Mouse (Mus musculus) forebrain, embryonic 14.5 days (tissue): ENCODE results near the gene Cyp2f2. TPM values are rescaled to one million over a fixed set of nuclear protein-coding genes. Genes with fewer than 3 reads are reported as not detected.

Source experiments
- ATAC-seq: fragments of 200-750 bp; cut with Nextera tagmentation; 2 replicates; pipeline ENCODE4 v1.8.0; 2017; ENCODE audit warnings: mild to moderate bottlenecking, moderate library complexity
- DNase-seq: peaks from one replicate; pipeline ENCODE4 v3.0.0-alpha.2; 2015; ENCODE audit warnings: low spot score
- H3K27ac ChIP-seq: fragments of 300-500 bp; sonication (generic); 2 replicates; pipeline ENCODE4 v1.5.1; 2014; ENCODE audit warnings: low read depth, mild to moderate bottlenecking, control low read depth, low read length, moderate library complexity
- H3K27me3 ChIP-seq: fragments of 300-500 bp; sonication (generic); replicated peaks from 2 replicates; pipeline ENCODE4 v1.6.1; 2014; ENCODE audit warnings: low read length, control low read depth, mixed read lengths; ENCODE audit not compliant: control insufficient read depth, insufficient read depth
- H3K36me3 ChIP-seq: fragments of 300-500 bp; sonication (generic); 2 replicates; pipeline ENCODE4 v1.6.1; 2014; ENCODE audit warnings: low read length, control low read depth; ENCODE audit not compliant: control insufficient read depth, insufficient read depth
- H3K4me1 ChIP-seq: fragments of 300-500 bp; sonication (generic); 2 replicates; pipeline ENCODE4 v1.6.1; 2014; ENCODE audit warnings: antibody characterized with exemption, low read length, control low read depth; ENCODE audit not compliant: control insufficient read depth, insufficient read depth
- H3K4me2 ChIP-seq: fragments of 300-500 bp; sonication (generic); 2 replicates; pipeline ENCODE4 v1.6.1; 2014; ENCODE audit warnings: mild to moderate bottlenecking, control low read depth, low read length
- H3K4me3 ChIP-seq: fragments of 300-500 bp; sonication (generic); 2 replicates; pipeline ENCODE4 v1.5.1; 2014; ENCODE audit warnings: low read depth, low read length, control low read depth
- H3K9ac ChIP-seq: fragments of 300-500 bp; sonication (generic); 2 replicates; pipeline ENCODE4 v1.6.1; 2014; ENCODE audit warnings: mild to moderate bottlenecking, low read length, control low read depth, moderate library complexity
- H3K9me3 ChIP-seq: fragments of 300-500 bp; sonication (generic); replicated peaks from 2 replicates; pipeline ENCODE4 v1.6.1; 2016; ENCODE audit warnings: low read length, control low read depth, mixed read lengths; ENCODE audit not compliant: control insufficient read depth
- WGBS: fragments of 180-500 bp; shearing (Covaris S2); extraction: QIAGEN DNeasy Blood & Tissue Kit; methylation state at CpG from one replicate; pipeline ENCODE4 v1.1.7; 2014; 5-methylcytosine and 5-hydroxymethylcytosine counted together
- polyA plus RNA-seq: library from polyadenylated mRNA; unstranded; fragments of >200 nt; fragmentation: Nextera tagmentation; extraction: Ambion mirVana; gene quantifications from 2 replicates; pipeline ENCODE4 v1.2.1, GENCODE M21; 2014

Gene Cyp2f2
- polyA plus RNA-seq, 1 experiment from 2014 or later = not detected

GRCm38 (mm10) chr7:27166614-27167474 lies 47.1 kb downstream of the Cyp2f2 start, which contains the start of gene Egln2:
TSS of gene Egln2 (minus strand) at chr7:27166802.
- Histone ChIP-seq H3K27ac (peak within 1 kb of the TSS; percentile 98), H3K27me3 (no peaks in the 10 kb centered on the region), H3K9ac (peak within 1 kb of the TSS; percentile 90), H3K9me3 (no peaks in the 10 kb centered on the region), H3K4me3 (peak within 1 kb of the TSS; percentile 72), H3K4me1 (peaks cover 37% of the 10 kb centered on the region), H3K36me3 (peaks cover 36% of the 10 kb centered on the region), H3K4me2 (peak within 1 kb of the TSS; percentile 78)
- ATAC-seq (peak; percentile 91), DNase-seq (peak; percentile 96)
- 3% methylated on average over 61 of the region's 61 CpGs for WGBS

- peaks cover 41% of the 10 kb centered on the region for H3K36me3 ChIP-seq
- no peak for DNase-seq
- H3K4me2 ChIP-seq = peak overlapping the region; percentile 78
- H3K4me1 ChIP-seq = peaks cover 37% of the 10 kb centered on the region
- H3K27me3 ChIP-seq = no peaks in the 10 kb centered on the region
- peak overlapping the region; percentile 90 for H3K9ac ChIP-seq
- peak overlapping the region; percentile 98 for H3K27ac ChIP-seq
- H3K9me3 ChIP-seq = no peaks in the 10 kb centered on the region
- WGBS = 79% methylated on average over 11 of the region's 11 CpGs
- no peak for ATAC-seq
- peak overlapping the region; percentile 72 for H3K4me3 ChIP-seq
Observed at GRCm38 (mm10) chr7:27167475-27168094, 47.9 kb downstream of the Cyp2f2 start.

GRCm38 (mm10) chr7:27168371-27168770 lies 48.7 kb downstream of the Cyp2f2 start:
- DNase-seq (no peak), ATAC-seq (no peak)
- peaks cover 30% of the 10 kb centered on the region for H3K4me1 ChIP-seq
- 96% methylated on average over 5 of the region's 5 CpGs for WGBS
- no peak overlapping the region for H3K4me2 ChIP-seq
- H3K9ac ChIP-seq = no peak overlapping the region
- no peak overlapping the region for H3K4me3 ChIP-seq
- no peak overlapping the region for H3K27ac ChIP-seq
- H3K27me3 ChIP-seq = no peaks in the 10 kb centered on the region
- H3K36me3 ChIP-seq = peaks cover 43% of the 10 kb centered on the region
- no peaks in the 10 kb centered on the region for H3K9me3 ChIP-seq

- 96% methylated on average over 3 of the region's 3 CpGs for WGBS
- peaks cover 37% of the 10 kb centered on the region for H3K36me3 ChIP-seq
Observed at GRCm38 (mm10) chr7:27170981-27171380, 51.3 kb downstream of the Cyp2f2 start.

GRCm38 (mm10) chr7:27174496-27174895 lies 54.8 kb downstream of the Cyp2f2 start:
- WGBS = 92% methylated on average over 15 of the region's 15 CpGs
- H3K27me3 ChIP-seq = no peaks in the 10 kb centered on the region
- no peak for ATAC-seq
- H3K4me3 ChIP-seq = no peak overlapping the region
- H3K27ac ChIP-seq = no peak overlapping the region
- H3K4me2 ChIP-seq = no peak overlapping the region
- DNase-seq = no peak
- H3K4me1 ChIP-seq = peaks cover 4% of the 10 kb centered on the region; the same call in 1 of the 2 replicates
- H3K36me3 ChIP-seq = peaks cover 37% of the 10 kb centered on the region
- H3K9me3 ChIP-seq = no peaks in the 10 kb centered on the region
- no peak overlapping the region for H3K9ac ChIP-seq

More at GRCm38 (mm10) chr7:27170981-27171380, 51.3 kb downstream of the Cyp2f2 start:
- no peak overlapping the region for H3K27ac ChIP-seq
- no peaks in the 10 kb centered on the region for H3K27me3 ChIP-seq
- ATAC-seq (no peak), DNase-seq (no peak)
- H3K4me1 ChIP-seq = peaks cover 7% of the 10 kb centered on the region
- no peak overlapping the region for H3K4me2 ChIP-seq
- no peak overlapping the region for H3K4me3 ChIP-seq
- H3K9me3 ChIP-seq = no peaks in the 10 kb centered on the region
- H3K9ac ChIP-seq = no peak overlapping the region

GRCm38 (mm10) chr7:27174896-27175295 lies 55.2 kb downstream of the Cyp2f2 start:
- Histone ChIP-seq H3K36me3 (peaks cover 37% of the 10 kb centered on the region), H3K4me2 (no peak overlapping the region), H3K9ac (no peak overlapping the region), H3K4me1 (peaks cover 4% of the 10 kb centered on the region; the same call in 1 of the 2 replicates), H3K27ac (no peak overlapping the region), H3K4me3 (no peak overlapping the region), H3K27me3 (no peaks in the 10 kb centered on the region), H3K9me3 (no peaks in the 10 kb centered on the region)
- no peak for ATAC-seq
- WGBS = 93% methylated on average over 7 of the region's 7 CpGs
- DNase-seq = no peak

- no peaks in the 10 kb centered on the region for H3K27me3 ChIP-seq
- H3K4me3 ChIP-seq = peak overlapping the region; percentile 61
- 24% methylated on average over 4 of the region's 4 CpGs for WGBS
- DNase-seq = no peak
- peak overlapping the region; percentile 88 for H3K27ac ChIP-seq
- H3K4me1 ChIP-seq = peaks cover 4% of the 10 kb centered on the region; the same call in 1 of the 2 replicates
- H3K4me2 ChIP-seq = peak overlapping the region; percentile 49
- H3K9ac ChIP-seq = peak overlapping the region; percentile 60
- no peak; the same call in 1 of the 2 replicates for ATAC-seq
- peaks cover 17% of the 10 kb centered on the region for H3K36me3 ChIP-seq
- no peaks in the 10 kb centered on the region for H3K9me3 ChIP-seq
Observed at GRCm38 (mm10) chr7:27177942-27178323, 58.2 kb downstream of the Cyp2f2 start.

GRCm38 (mm10) chr7:27178324-27179216 lies 58.9 kb downstream of the Cyp2f2 start, which contains the start of gene Rab4b:
TSS of gene Rab4b (minus strand) at chr7:27178896.
- Histone ChIP-seq H3K4me1 (peaks cover 4% of the 10 kb centered on the region; the same call in 1 of the 2 replicates), H3K9ac (peak within 1 kb of the TSS; percentile 60), H3K36me3 (peaks cover 19% of the 10 kb centered on the region), H3K4me3 (peak within 1 kb of the TSS; percentile 61), H3K27me3 (no peaks in the 10 kb centered on the region), H3K27ac (peak within 1 kb of the TSS; percentile 88), H3K4me2 (peak within 1 kb of the TSS; percentile 49), H3K9me3 (no peaks in the 10 kb centered on the region)
- ATAC-seq (peak; percentile 99), DNase-seq (peak; percentile 99)
- WGBS = 0% methylated on average over 52 of the region's 53 CpGs
